Mouse (Mus musculus) small intestine, adult 2 months (tissue): ENCODE measurements at regions not wholly inside any gene's neighbourhood (a gene's known extent, or its start where the extent isn't known, plus 50 kb on each side); places are given as distances from the start of the nearest gene placed in this dataset.

Source experiments
- CTCF ChIP-seq: fragments of 200-500 bp; IDR thresholded peaks from 2 replicates; pipeline ENCODE4 v1.5.1; 2012; ENCODE audit warnings: low read depth, mild to moderate bottlenecking, control low read depth, inconsistent platforms, low read length, moderate library complexity, mixed read lengths; ENCODE audit not compliant: insufficient replicate concordance, insufficient read length; ENCODE audit errors: extremely low read depth
- POLR2A ChIP-seq: fragments of 200-500 bp; IDR thresholded peaks from 2 replicates; pipeline ENCODE4 v1.6.1; 2012; ENCODE audit warnings: low read depth, mild to moderate bottlenecking, control low read depth, inconsistent platforms, low read length, moderate library complexity

GRCm38 (mm10) chr2:173350831-173351230 lies 74.5 kb upstream of the Pmepa1 start:
- TF ChIP-seq CTCF, result no peak
- no peak for TF ChIP-seq POLR2A
